Mouse (Mus musculus): ENCODE data around the gene Trpc1. TPM values are rescaled to one million over a fixed set of nuclear protein-coding genes. Genes with fewer than 3 reads are reported as not detected.

The Trpc1 gene
- total and polyA plus RNA-seq, 3 experiments, result 0.15 to 0.50 TPM; not detected in 1

GRCm38 (mm10) chr9:95744845-95745613 lies 5.1 kb downstream of the Trpc1 start:
- peaks cover 3 to 7% of the 10 kb centered on the region in 2 experiments; a peak in 3 of 4 replicates for H3K27me3 ChIP-seq (ENCODE audit: control insufficient read depth in 1 of 2, insufficient read depth in 2 of 2, low read length in 2 of 2)
- no peak overlapping the region for H3K27ac ChIP-seq (ENCODE audit: control insufficient read depth, low read depth, low read length)
- H3K9ac ChIP-seq (ENCODE audit: control insufficient read depth, low read depth, low read length, poor library complexity, severe bottlenecking), result no peak overlapping the region
- TF ChIP-seq NRF1 (IDR thresholded peaks at IDR 0.05; ENCODE audit: insufficient read depth, low read depth, low read length, poor library complexity, severe bottlenecking), result no peak
- TF ChIP-seq CTCF (IDR thresholded peaks at IDR 0.05 in 2 of 3, conservative IDR thresholded peaks at IDR 0.05 in 1 of 3; ENCODE audit: control insufficient read depth in 1 of 3, insufficient read depth in 1 of 3, low read depth in 2 of 3, low read length in 3 of 3, poor library complexity in 1 of 3, severe bottlenecking in 1 of 3), result no peak
- no peaks in the 10 kb centered on the region; the same call in 1 of the 2 replicates for H3K79me2 ChIP-seq (ENCODE audit: control insufficient read depth, insufficient read depth, low read length, poor library complexity)
- peaks cover 0 to 4% of the 10 kb centered on the region in 2 experiments; a peak in 2 of 4 replicates for H3K4me1 ChIP-seq (ENCODE audit: control insufficient read depth in 1 of 2, insufficient read depth in 2 of 2, low read length in 2 of 2)
- H3K36me3 ChIP-seq (ENCODE audit: control insufficient read depth in 1 of 2, insufficient read depth in 2 of 2, low read length in 2 of 2), result no peaks in the 10 kb centered on the region
- peak; percentile 23 for DNase-seq (ENCODE audit: low read depth, low spot score)
- no peaks in the 10 kb centered on the region for H3K9me3 ChIP-seq (replicated peaks; ENCODE audit: insufficient read depth, low read length)
- no peak overlapping the region for H3K4me3 ChIP-seq (ENCODE audit: control insufficient read depth in 1 of 2, insufficient read depth in 1 of 2, low read depth in 2 of 2, low read length in 2 of 2)

- no peaks in the 10 kb centered on the region for H3K9me3 ChIP-seq (replicated peaks; ENCODE audit: insufficient read depth, low read length)
- no peak overlapping the region for H3K9ac ChIP-seq (ENCODE audit: control insufficient read depth, low read depth, low read length, poor library complexity, severe bottlenecking)
- no peaks in the 10 kb centered on the region for H3K36me3 ChIP-seq (ENCODE audit: control insufficient read depth in 1 of 2, insufficient read depth in 2 of 2, low read length in 2 of 2)
- H3K27ac ChIP-seq (ENCODE audit: control insufficient read depth, low read depth, low read length), result no peak overlapping the region
- no peak overlapping the region for H3K4me3 ChIP-seq (ENCODE audit: control insufficient read depth in 1 of 2, insufficient read depth in 1 of 2, low read depth in 2 of 2, low read length in 2 of 2)
- TF ChIP-seq TBP (IDR thresholded peaks at IDR 0.05; ENCODE audit: low read depth, low read length), result no peak
- peak in 1 of 3 experiments; percentile 16; a peak in 1 of 6 replicates for TF ChIP-seq CTCF (IDR thresholded peaks at IDR 0.05 in 2 of 3, conservative IDR thresholded peaks at IDR 0.05 in 1 of 3; ENCODE audit: control insufficient read depth in 1 of 3, insufficient read depth in 1 of 3, low read depth in 2 of 3, low read length in 3 of 3, poor library complexity in 1 of 3, severe bottlenecking in 1 of 3)
- no peak for DNase-seq (ENCODE audit: low read depth, low spot score)
- H3K27me3 ChIP-seq (ENCODE audit: control insufficient read depth in 1 of 2, insufficient read depth in 2 of 2, low read length in 2 of 2), result no peaks in the 10 kb centered on the region
- H3K79me2 ChIP-seq (ENCODE audit: control insufficient read depth, insufficient read depth, low read length, poor library complexity), result no peaks in the 10 kb centered on the region
- no peaks in the 10 kb centered on the region for H3K4me1 ChIP-seq (ENCODE audit: control insufficient read depth in 1 of 2, insufficient read depth in 2 of 2, low read length in 2 of 2)
Measured at GRCm38 (mm10) chr9:95736238-95736637, 13.9 kb downstream of the Trpc1 start.

GRCm38 (mm10) chr9:95712574-95712973 lies 37.6 kb downstream of the Trpc1 start:
- Histone ChIP-seq H3K27me3 (ENCODE audit: control insufficient read depth in 1 of 2, insufficient read depth in 2 of 2, low read length in 2 of 2) (no peaks in the 10 kb centered on the region), H3K27ac (ENCODE audit: control insufficient read depth, low read depth, low read length) (no peak overlapping the region), H3K79me2 (ENCODE audit: control insufficient read depth, insufficient read depth, low read length, poor library complexity) (no peaks in the 10 kb centered on the region), H3K4me3 (ENCODE audit: control insufficient read depth in 1 of 2, insufficient read depth in 1 of 2, low read depth in 2 of 2, low read length in 2 of 2) (no peak overlapping the region), H3K36me3 (ENCODE audit: control insufficient read depth in 1 of 2, insufficient read depth in 2 of 2, low read length in 2 of 2) (no peaks in the 10 kb centered on the region), H3K4me1 (ENCODE audit: control insufficient read depth in 1 of 2, insufficient read depth in 2 of 2, low read length in 2 of 2) (no peaks in the 10 kb centered on the region), H3K9ac (ENCODE audit: control insufficient read depth, low read depth, low read length, poor library complexity, severe bottlenecking) (no peak overlapping the region), H3K9me3 (replicated peaks; ENCODE audit: insufficient read depth, low read length) (no peaks in the 10 kb centered on the region)
- TF ChIP-seq E2F4 (IDR thresholded peaks at IDR 0.05; ENCODE audit: borderline replicate concordance, low read depth, low read length) (no peak), RAD21 (IDR thresholded peaks at IDR 0.05; ENCODE audit: low read depth, low read length) (no peak)
- DNase-seq (ENCODE audit: low read depth, low spot score), result no peak

- Histone ChIP-seq H3K27ac (ENCODE audit: control insufficient read depth, low read depth, low read length) (no peak overlapping the region), H3K4me3 (ENCODE audit: control insufficient read depth in 1 of 2, insufficient read depth in 1 of 2, low read depth in 2 of 2, low read length in 2 of 2) (no peak overlapping the region), H3K27me3 (ENCODE audit: control insufficient read depth in 1 of 2, insufficient read depth in 2 of 2, low read length in 2 of 2) (no peaks in the 10 kb centered on the region), H3K9me3 (replicated peaks; ENCODE audit: insufficient read depth, low read length) (no peaks in the 10 kb centered on the region), H3K4me1 (ENCODE audit: control insufficient read depth in 1 of 2, insufficient read depth in 2 of 2, low read length in 2 of 2) (no peaks in the 10 kb centered on the region), H3K36me3 (ENCODE audit: control insufficient read depth in 1 of 2, insufficient read depth in 2 of 2, low read length in 2 of 2) (no peaks in the 10 kb centered on the region), H3K9ac (ENCODE audit: control insufficient read depth, low read depth, low read length, poor library complexity, severe bottlenecking) (no peak overlapping the region), H3K79me2 (ENCODE audit: control insufficient read depth, insufficient read depth, low read length, poor library complexity) (no peaks in the 10 kb centered on the region)
- peak; percentile 36 for DNase-seq (ENCODE audit: low read depth, low spot score)
- TF ChIP-seq KAT2A (conservative IDR thresholded peaks at IDR 0.05; ENCODE audit: low read depth, low read length), result no peak
- no peak for TF ChIP-seq ZKSCAN1 (IDR thresholded peaks at IDR 0.05; ENCODE audit: low read depth, low read length)
- no peak for TF ChIP-seq ETS1 (IDR thresholded peaks at IDR 0.05; ENCODE audit: low read depth, low read length)
- peak; percentile 13 for TF ChIP-seq RAD21 (IDR thresholded peaks at IDR 0.05; ENCODE audit: low read depth, low read length)
- TF ChIP-seq TBP (IDR thresholded peaks at IDR 0.05; ENCODE audit: low read depth, low read length), result no peak
- 0 out of 2 replicates have a peak, but pooled peaks have one; percentile 12 for TF ChIP-seq SMC3 (IDR thresholded peaks at IDR 0.05; ENCODE audit: low read depth, low read length)
- no peak for TF ChIP-seq NELFE (IDR thresholded peaks at IDR 0.05; ENCODE audit: low read depth, low read length)
- TF ChIP-seq CHD2 (IDR thresholded peaks at IDR 0.05; ENCODE audit: low read length), result no peak
- no peak for TF ChIP-seq MYB (IDR thresholded peaks at IDR 0.05; ENCODE audit: low read depth, low read length)
- TF ChIP-seq TAL1 (IDR thresholded peaks at IDR 0.05; ENCODE audit: low read length), result no peak
- no peak for TF ChIP-seq ZC3H11A (IDR thresholded peaks at IDR 0.05; ENCODE audit: low read depth, low read length)
- no peak for TF ChIP-seq POLR2AphosphoS2 (IDR thresholded peaks at IDR 0.05; ENCODE audit: low read length)
- no peak for TF ChIP-seq JUND (IDR thresholded peaks at IDR 0.05; ENCODE audit: low read depth, low read length)
- TF ChIP-seq ELF1 (IDR thresholded peaks at IDR 0.05; ENCODE audit: low read depth, low read length), result no peak
- no peak for TF ChIP-seq USF1 (IDR thresholded peaks at IDR 0.05; ENCODE audit: low read depth, low read length)
- TF ChIP-seq E2F4 (IDR thresholded peaks at IDR 0.05; ENCODE audit: borderline replicate concordance, low read depth, low read length), result no peak
Measured at GRCm38 (mm10) chr9:95708943-95709342, 41.2 kb downstream of the Trpc1 start.

All from MEL (cell line).